Mouse (Mus musculus): ENCODE measurements around the gene 1700029I15Rik. TPM values are rescaled to one million over a fixed set of nuclear protein-coding genes. Genes with fewer than 3 reads are reported as not detected.

The 1700029I15Rik gene
- polyA plus RNA-seq, 1 experiment from 2014 or later: 2.5 TPM

DNA sequence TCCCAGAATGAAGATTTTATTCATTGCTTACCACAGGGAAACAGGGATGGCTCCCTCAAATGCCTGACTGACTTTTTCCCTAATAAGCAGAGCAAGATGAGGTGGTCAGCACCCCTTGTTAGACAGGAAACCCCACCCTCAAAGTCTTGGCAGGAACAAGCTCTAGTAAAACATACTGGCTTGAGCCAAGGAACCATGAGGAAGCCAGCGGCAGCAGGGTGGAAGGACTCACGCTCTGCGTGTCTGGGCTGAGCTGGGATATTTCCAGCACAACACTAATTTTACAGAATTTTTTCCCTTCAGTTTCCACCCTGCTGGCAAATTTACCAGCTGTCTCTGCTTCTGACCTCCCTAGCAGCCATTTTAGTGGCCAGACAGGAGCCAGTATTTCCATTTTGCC is 44.1 kb downstream of the 1700029I15Rik start:
- WGBS: 56% methylated on average over 3 of the region's 3 CpGs
- Histone ChIP-seq H3K4me1 (replicated peaks; ENCODE audit: insufficient read depth, low read length) (peaks cover 35% of the 10 kb centered on the region), H3K9me3 (replicated peaks; ENCODE audit: low read length) (no peaks in the 10 kb centered on the region), H3K27ac (0 out of 2 replicates have a peak overlapping the region, but pooled peaks have one; percentile 26), H3K4me3 (replicated peaks; ENCODE audit: low read depth, low read length) (no peak overlapping the region), H3K27me3 (ENCODE audit: insufficient read depth, low read length) (no peaks in the 10 kb centered on the region), H3K9ac (ENCODE audit: low read depth, low read length) (no peak overlapping the region), H3K36me3 (ENCODE audit: insufficient read depth, low read length) (peaks cover 14% of the 10 kb centered on the region), H3K4me2 (ENCODE audit: low read length) (no peak overlapping the region)
- DNase-seq (ENCODE audit: low spot score) (peak; percentile 49), ATAC-seq (replicated peaks; ENCODE audit: low FRiP score, low read depth) (no peak)
- TF ChIP-seq CTCF (IDR thresholded peaks at IDR 0.05; ENCODE audit: low read depth): no peak

DNA sequence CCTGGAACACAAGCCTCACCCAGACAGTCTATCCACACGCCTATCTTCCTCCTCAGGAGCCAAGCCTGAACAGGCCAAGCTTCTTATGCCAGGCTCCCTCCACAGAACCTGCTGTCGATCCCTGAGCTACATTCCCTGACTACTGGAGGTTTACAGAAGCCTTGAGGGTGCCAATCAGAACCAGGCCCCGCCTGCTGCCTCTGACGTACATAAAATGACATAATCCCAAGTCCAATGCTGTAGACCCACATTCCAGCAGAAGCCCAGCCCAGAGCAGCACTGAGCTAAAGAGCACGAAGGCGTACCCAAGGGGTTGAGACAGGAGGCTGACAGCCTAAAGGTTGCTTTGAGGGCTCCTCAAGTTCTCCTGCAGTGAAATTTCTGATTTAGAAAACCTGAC is 45.5 kb downstream of the 1700029I15Rik start:
- Histone ChIP-seq H3K4me1 (replicated peaks; ENCODE audit: insufficient read depth, low read length) (peaks cover 49% of the 10 kb centered on the region), H3K27ac (peak overlapping the region; percentile 50; the same call in 1 of the 2 replicates), H3K9me3 (replicated peaks; ENCODE audit: low read length) (no peaks in the 10 kb centered on the region), H3K4me3 (replicated peaks; ENCODE audit: low read depth, low read length) (no peak overlapping the region), H3K4me2 (ENCODE audit: low read length) (no peak overlapping the region), H3K9ac (ENCODE audit: low read depth, low read length) (no peak overlapping the region), H3K36me3 (ENCODE audit: insufficient read depth, low read length) (peaks cover 7% of the 10 kb centered on the region; the same call in 1 of the 2 replicates), H3K27me3 (ENCODE audit: insufficient read depth, low read length) (no peaks in the 10 kb centered on the region)
- DNase-seq (ENCODE audit: low spot score) (peak; percentile 84), ATAC-seq (replicated peaks; ENCODE audit: low FRiP score, low read depth) (peak; percentile 71)
- no peak for TF ChIP-seq CTCF (IDR thresholded peaks at IDR 0.05; ENCODE audit: low read depth)
- WGBS: 45% methylated on average over 6 of the region's 6 CpGs

DNA sequence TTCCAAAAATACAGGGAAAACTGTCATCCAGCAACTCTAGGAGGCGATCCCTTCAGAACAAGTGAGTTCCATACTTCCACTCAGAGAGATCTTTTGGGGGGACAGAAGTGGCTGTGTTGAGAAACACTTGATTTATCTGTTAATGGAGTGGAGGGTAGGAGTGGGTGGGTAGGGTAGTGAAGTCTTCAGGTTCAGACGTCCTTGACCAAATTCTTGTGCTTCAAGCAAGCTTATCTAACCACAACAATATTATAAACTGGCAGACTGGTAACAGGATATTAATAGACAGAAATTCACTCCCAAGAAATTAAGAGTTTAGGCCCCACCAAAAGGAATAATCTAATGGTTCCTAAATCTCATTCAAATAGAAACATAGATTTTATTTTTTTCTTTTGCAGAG is 47.8 kb downstream of the 1700029I15Rik start:
- Histone ChIP-seq H3K4me1 (replicated peaks; ENCODE audit: insufficient read depth, low read length) (peaks cover 44% of the 10 kb centered on the region), H3K27ac (0 out of 2 replicates have a peak overlapping the region, but pooled peaks have one; percentile 6)

GRCm38 (mm10) chr2:92430723-92431541 is 48.6 kb downstream of the 1700029I15Rik start:
- TF ChIP-seq CTCF (IDR thresholded peaks at IDR 0.05; ENCODE audit: low read depth): peak; percentile 18; the same call in 1 of the 2 replicates

More for the DNA sequence above, 47.8 kb downstream of the 1700029I15Rik start:
- no peak for ATAC-seq (replicated peaks; ENCODE audit: low FRiP score, low read depth)
- TF ChIP-seq CTCF (IDR thresholded peaks at IDR 0.05; ENCODE audit: low read depth): no peak
- Histone ChIP-seq H3K9me3 (replicated peaks; ENCODE audit: low read length) (no peaks in the 10 kb centered on the region), H3K4me3 (replicated peaks; ENCODE audit: low read depth, low read length) (no peak overlapping the region), H3K27me3 (ENCODE audit: insufficient read depth, low read length) (no peaks in the 10 kb centered on the region), H3K36me3 (ENCODE audit: insufficient read depth, low read length) (peaks cover under 1% of the 10 kb centered on the region; the same call in 1 of the 2 replicates), H3K4me2 (ENCODE audit: low read length) (no peak overlapping the region), H3K9ac (ENCODE audit: low read depth, low read length) (no peak overlapping the region)
- DNase-seq (ENCODE audit: low spot score): no peak
- 64% methylated on average over 2 of the region's 2 CpGs for WGBS

DNA sequence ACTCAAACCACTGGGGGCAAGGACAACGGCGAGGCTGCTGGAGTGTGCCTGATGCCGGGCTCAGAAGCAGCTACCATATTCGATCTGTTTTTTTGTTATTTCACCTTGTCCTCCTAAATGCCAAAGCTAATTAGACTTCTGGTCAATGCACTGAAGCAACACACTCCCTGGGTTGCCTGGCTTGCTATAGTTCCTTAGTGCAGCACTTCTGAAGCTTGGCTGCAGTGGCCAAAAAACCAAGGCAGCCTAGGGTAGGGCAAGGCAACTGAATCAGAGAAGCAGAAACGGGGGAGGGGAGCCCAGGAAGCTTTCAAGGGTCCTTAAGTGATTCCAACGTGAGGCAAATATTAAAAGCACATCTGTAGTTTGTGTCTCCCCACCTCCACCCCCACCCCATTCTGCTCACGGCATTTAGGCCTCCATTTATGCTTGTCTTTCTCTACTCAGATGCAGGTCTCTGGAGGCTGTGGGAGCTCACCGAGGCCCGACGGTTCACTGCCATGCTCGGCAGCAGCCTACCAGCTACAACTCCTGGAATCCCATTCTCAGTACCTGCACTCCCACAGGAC is 49.4 kb downstream of the 1700029I15Rik start:
- TF ChIP-seq CTCF (IDR thresholded peaks at IDR 0.05; ENCODE audit: low read depth): no peak
- DNase-seq (ENCODE audit: low spot score) (no peak), ATAC-seq (replicated peaks; ENCODE audit: low FRiP score, low read depth) (no peak)
- Histone ChIP-seq H3K9me3 (replicated peaks; ENCODE audit: low read length) (no peaks in the 10 kb centered on the region), H3K27me3 (ENCODE audit: insufficient read depth, low read length) (no peaks in the 10 kb centered on the region), H3K36me3 (ENCODE audit: insufficient read depth, low read length) (no peaks in the 10 kb centered on the region), H3K27ac (peak overlapping the region; percentile 47; the same call in 1 of the 2 replicates), H3K9ac (ENCODE audit: low read depth, low read length) (0 out of 2 replicates have a peak overlapping the region, but pooled peaks have one; percentile 19), H3K4me3 (replicated peaks; ENCODE audit: low read depth, low read length) (peak overlapping the region; percentile 18), H3K4me1 (replicated peaks; ENCODE audit: insufficient read depth, low read length) (peaks cover 37% of the 10 kb centered on the region), H3K4me2 (ENCODE audit: low read length) (peak overlapping the region; percentile 83)
- 27% methylated on average over 11 of the region's 11 CpGs for WGBS

More at GRCm38 (mm10) chr2:92430723-92431541, 48.6 kb downstream of the 1700029I15Rik start:
- peak overlapping the region; percentile 83 for H3K4me2 ChIP-seq (ENCODE audit: low read length)
- no peaks in the 10 kb centered on the region for H3K27me3 ChIP-seq (ENCODE audit: insufficient read depth, low read length)
- WGBS: 66% methylated on average over 21 of the region's 21 CpGs
- H3K27ac ChIP-seq: peak overlapping the region; percentile 47; the same call in 1 of the 2 replicates
- peak overlapping the region; percentile 18 for H3K4me3 ChIP-seq (replicated peaks; ENCODE audit: low read depth, low read length)
- ATAC-seq (replicated peaks; ENCODE audit: low FRiP score, low read depth) (peak; percentile 52), DNase-seq (ENCODE audit: low spot score) (peak; percentile 85)
- H3K9me3 ChIP-seq (replicated peaks; ENCODE audit: low read length): no peaks in the 10 kb centered on the region
- peaks cover 37% of the 10 kb centered on the region for H3K4me1 ChIP-seq (replicated peaks; ENCODE audit: insufficient read depth, low read length)
- H3K9ac ChIP-seq (ENCODE audit: low read depth, low read length): no peak overlapping the region
- H3K36me3 ChIP-seq (ENCODE audit: insufficient read depth, low read length): no peaks in the 10 kb centered on the region
